Mouse (Mus musculus) stomach, postnatal 0 days (tissue): Measurements from ENCODE around the gene Cygb. TPM values are rescaled to one million over a fixed set of nuclear protein-coding genes. Genes with fewer than 3 reads are reported as not detected.

Source experiments
- ATAC-seq: fragments of 200-750 bp; cut with Nextera tagmentation; 2 replicates; pipeline ENCODE4 v1.8.0; 2017; ENCODE audit not compliant: low FRiP score, low TSS enrichment
- DNase-seq: peaks from one replicate; pipeline ENCODE4 v3.0.0-alpha.2; 2016; ENCODE audit warnings: low spot score
- H3K27ac ChIP-seq: fragments of 300-500 bp; sonication (generic); replicated peaks from 2 replicates; pipeline ENCODE4 v1.5.1; 2014; ENCODE audit warnings: mild to moderate bottlenecking, control low read depth
- H3K27me3 ChIP-seq: fragments of 300-500 bp; sonication (generic); 2 replicates; pipeline ENCODE4 v1.6.1; 2014; ENCODE audit warnings: low read length; ENCODE audit not compliant: control insufficient read depth, insufficient read depth
- H3K36me3 ChIP-seq: fragments of 300-500 bp; sonication (generic); 2 replicates; pipeline ENCODE4 v1.6.1; 2014; ENCODE audit warnings: low read length, mixed read lengths; ENCODE audit not compliant: control insufficient read depth, insufficient read depth
- H3K4me1 ChIP-seq: fragments of 300-500 bp; sonication (generic); replicated peaks from 2 replicates; pipeline ENCODE4 v1.6.1; 2014; ENCODE audit warnings: antibody characterized with exemption; ENCODE audit not compliant: control insufficient read depth, insufficient read depth
- H3K4me2 ChIP-seq: fragments of 300-500 bp; sonication (generic); replicated peaks from 2 replicates; pipeline ENCODE4 v1.6.1; 2014; ENCODE audit warnings: low read depth, mild to moderate bottlenecking, control low read depth, moderate library complexity
- H3K4me3 ChIP-seq: fragments of 300-500 bp; sonication (generic); 2 replicates; pipeline ENCODE4 v1.5.1; 2014; ENCODE audit warnings: low read depth, low read length, control low read depth
- H3K9ac ChIP-seq: fragments of 300-500 bp; sonication (generic); 2 replicates; pipeline ENCODE4 v1.6.1; 2014; ENCODE audit warnings: mild to moderate bottlenecking, low read length, control low read depth, mixed read lengths
- H3K9me3 ChIP-seq: fragments of 300-500 bp; sonication (generic); 2 replicates; pipeline ENCODE4 v1.6.1; 2016; ENCODE audit warnings: low read length; ENCODE audit not compliant: control insufficient read depth
- CTCF ChIP-seq: IDR thresholded peaks from 2 replicates; pipeline ENCODE4 v1.5.1; 2016; ENCODE audit warnings: antibody characterized with exemption, low read depth, mild to moderate bottlenecking, moderate library complexity
- EP300 ChIP-seq: optimal IDR thresholded peaks from 2 replicates; pipeline ENCODE3; 2016; ENCODE audit warnings: antibody characterized with exemption
- WGBS: fragments of 180-500 bp; shearing (Covaris S2); extraction: QIAGEN DNeasy Blood & Tissue Kit; methylation state at CpG from one replicate; pipeline ENCODE4 v1.1.7; 2014; 5-methylcytosine and 5-hydroxymethylcytosine counted together
- polyA plus RNA-seq: library from polyadenylated mRNA; unstranded; fragments of >200 nt; fragmentation: Nextera tagmentation; extraction: Ambion mirVana; gene quantifications from 2 replicates; pipeline ENCODE4 v1.2.1, GENCODE M21; 2015

The Cygb gene
- polyA plus RNA-seq, 1 experiment from 2014 or later, result 22.2 TPM

GRCm38 (mm10) chr11:116647340-116647991 is 6.6 kb downstream of the Cygb start:
- TF ChIP-seq CTCF (peak; percentile 30), EP300 (no peak)
- H3K27ac ChIP-seq, result peak overlapping the region; percentile 84
- no peaks in the 10 kb centered on the region for H3K27me3 ChIP-seq
- no peaks in the 10 kb centered on the region for H3K9me3 ChIP-seq
- DNase-seq, result no peak
- H3K9ac ChIP-seq, result no peak overlapping the region
- WGBS, result 37% methylated on average over 11 of the region's 11 CpGs
- no peak overlapping the region for H3K4me2 ChIP-seq
- peaks cover 6% of the 10 kb centered on the region for H3K4me1 ChIP-seq
- no peak overlapping the region for H3K4me3 ChIP-seq
- peak; percentile 21; the same call in 1 of the 2 replicates for ATAC-seq
- no peaks in the 10 kb centered on the region for H3K36me3 ChIP-seq

GRCm38 (mm10) chr11:116646771-116647170 is 7.3 kb downstream of the Cygb start:
- Histone ChIP-seq H3K27me3 (no peaks in the 10 kb centered on the region), H3K4me2 (no peak overlapping the region), H3K4me1 (peaks cover 6% of the 10 kb centered on the region), H3K9ac (no peak overlapping the region), H3K27ac (peak overlapping the region; percentile 84; the same call in 1 of the 2 replicates), H3K36me3 (no peaks in the 10 kb centered on the region), H3K9me3 (no peaks in the 10 kb centered on the region), H3K4me3 (no peak overlapping the region)
- TF ChIP-seq EP300, result no peak
- no peak for TF ChIP-seq CTCF
- WGBS, result 91% methylated on average over 7 of the region's 7 CpGs
- ATAC-seq, result no peak
- no peak for DNase-seq

- H3K4me1 ChIP-seq, result peaks cover 6% of the 10 kb centered on the region
- ATAC-seq (no peak), DNase-seq (no peak)
- no peak overlapping the region for H3K4me2 ChIP-seq
- no peaks in the 10 kb centered on the region for H3K36me3 ChIP-seq
- no peaks in the 10 kb centered on the region for H3K27me3 ChIP-seq
- H3K9me3 ChIP-seq, result no peaks in the 10 kb centered on the region
- no peak overlapping the region for H3K27ac ChIP-seq
- WGBS, result 65% methylated on average over 11 of the region's 11 CpGs
- H3K9ac ChIP-seq, result no peak overlapping the region
- no peak overlapping the region for H3K4me3 ChIP-seq
- TF ChIP-seq EP300 (no peak), CTCF (no peak)
These were observed 8.0 kb downstream of the Cygb start for GRCm38 (mm10) chr11:116646136-116646535.

- H3K4me1 ChIP-seq, result peaks cover 6% of the 10 kb centered on the region
- WGBS, result 63% methylated on average over 8 of the region's 8 CpGs
These were observed 8.5 kb downstream of the Cygb start for GRCm38 (mm10) chr11:116645446-116646110.

GRCm38 (mm10) chr11:116644225-116645112 is 9.6 kb downstream of the Cygb start:
- Histone ChIP-seq H3K36me3 (no peaks in the 10 kb centered on the region), H3K9ac (no peak overlapping the region), H3K4me3 (no peak overlapping the region), H3K27ac (0 out of 2 replicates have a peak overlapping the region, but pooled peaks have one; percentile 3), H3K4me1 (peaks cover 6% of the 10 kb centered on the region), H3K9me3 (no peaks in the 10 kb centered on the region), H3K27me3 (no peaks in the 10 kb centered on the region), H3K4me2 (no peak overlapping the region)
- no peak for DNase-seq
- no peak for TF ChIP-seq EP300
- no peak for TF ChIP-seq CTCF
- 56% methylated on average over 21 of the region's 21 CpGs for WGBS
- ATAC-seq, result no peak

More at GRCm38 (mm10) chr11:116645446-116646110, 8.5 kb downstream of the Cygb start:
- Histone ChIP-seq H3K36me3 (no peaks in the 10 kb centered on the region), H3K27ac (no peak overlapping the region), H3K4me2 (no peak overlapping the region), H3K9me3 (no peaks in the 10 kb centered on the region), H3K9ac (no peak overlapping the region), H3K27me3 (no peaks in the 10 kb centered on the region), H3K4me3 (no peak overlapping the region)
- TF ChIP-seq CTCF (no peak), EP300 (no peak)
- DNase-seq (no peak), ATAC-seq (no peak)
